Mouse (Mus musculus) forebrain, embryonic 15.5 days (tissue): ENCODE measurements at regions not wholly inside any gene's neighbourhood (a gene's known extent, or its start where the extent isn't known, plus 50 kb on each side); places are given as distances from the start of the nearest gene placed in this dataset.

Source experiments
- ATAC-seq: fragments of 200-750 bp; cut with Nextera tagmentation; replicated peaks from 2 replicates; pipeline ENCODE4 v1.8.0; 2017; ENCODE audit warnings: mild to moderate bottlenecking, moderate TSS enrichment, moderate library complexity
- H3K27ac ChIP-seq: fragments of 300-500 bp; sonication (generic); replicated peaks from 2 replicates; pipeline ENCODE4 v1.5.1; 2015; ENCODE audit warnings: mild to moderate bottlenecking, inconsistent platforms
- H3K27me3 ChIP-seq: fragments of 300-500 bp; sonication (generic); 2 replicates; pipeline ENCODE4 v1.6.1; 2015; ENCODE audit warnings: inconsistent platforms
- H3K36me3 ChIP-seq: fragments of 300-500 bp; sonication (generic); 2 replicates; pipeline ENCODE4 v1.6.1; 2015; ENCODE audit warnings: mild to moderate bottlenecking, inconsistent platforms
- H3K4me1 ChIP-seq: fragments of 300-500 bp; sonication (generic); 2 replicates; pipeline ENCODE4 v1.6.1; 2015; ENCODE audit warnings: inconsistent platforms
- H3K4me2 ChIP-seq: fragments of 300-500 bp; sonication (generic); replicated peaks from 2 replicates; pipeline ENCODE4 v1.6.1; 2015; ENCODE audit warnings: mild to moderate bottlenecking, inconsistent platforms
- H3K4me3 ChIP-seq: fragments of 300-500 bp; sonication (generic); 2 replicates; pipeline ENCODE4 v1.5.1; 2015; ENCODE audit warnings: mild to moderate bottlenecking, inconsistent platforms
- H3K9ac ChIP-seq: fragments of 300-500 bp; sonication (generic); replicated peaks from 2 replicates; pipeline ENCODE4 v1.6.1; 2015; ENCODE audit warnings: mild to moderate bottlenecking, inconsistent platforms
- H3K9me3 ChIP-seq: fragments of 300-500 bp; sonication (generic); 2 replicates; pipeline ENCODE4 v1.6.1; 2016; ENCODE audit warnings: inconsistent platforms
- WGBS: fragments of 180-500 bp; shearing (Covaris S2); methylation state at CpG from one replicate; pipeline ENCODE4 v1.1.7; 2015; ENCODE audit warnings: mixed read lengths; 5-methylcytosine and 5-hydroxymethylcytosine counted together

DNA sequence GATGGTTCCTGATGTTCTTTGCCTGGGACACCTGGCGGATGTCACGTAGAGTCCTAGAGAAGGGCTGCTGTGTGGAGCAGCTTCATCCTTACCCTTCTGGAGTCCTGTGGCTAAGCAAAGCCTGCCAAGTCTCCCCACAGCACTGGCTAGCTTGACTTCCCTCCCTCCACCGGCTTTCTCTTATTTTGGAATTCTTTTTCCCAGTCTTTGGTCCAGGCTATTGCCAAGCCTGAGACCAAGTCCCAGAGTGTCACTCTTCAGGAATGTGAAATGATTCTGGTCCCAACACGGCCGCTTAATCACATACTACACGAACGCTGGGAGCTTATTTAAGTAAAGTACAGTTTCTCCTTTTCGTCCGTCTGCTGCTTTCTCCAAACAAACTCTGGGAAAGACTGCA is 146.4 kb downstream of the Fndc1 start:
- ATAC-seq: no peak
- no peaks in the 10 kb centered on the region for H3K27me3 ChIP-seq
- H3K4me3 ChIP-seq: no peak overlapping the region
- no peak overlapping the region for H3K4me2 ChIP-seq
- H3K4me1 ChIP-seq: no peaks in the 10 kb centered on the region
- H3K27ac ChIP-seq: no peak overlapping the region
- no peaks in the 10 kb centered on the region for H3K36me3 ChIP-seq
- H3K9me3 ChIP-seq: no peaks in the 10 kb centered on the region
- 92% methylated on average over 9 of the region's 9 CpGs for WGBS
- H3K9ac ChIP-seq: no peak overlapping the region

DNA sequence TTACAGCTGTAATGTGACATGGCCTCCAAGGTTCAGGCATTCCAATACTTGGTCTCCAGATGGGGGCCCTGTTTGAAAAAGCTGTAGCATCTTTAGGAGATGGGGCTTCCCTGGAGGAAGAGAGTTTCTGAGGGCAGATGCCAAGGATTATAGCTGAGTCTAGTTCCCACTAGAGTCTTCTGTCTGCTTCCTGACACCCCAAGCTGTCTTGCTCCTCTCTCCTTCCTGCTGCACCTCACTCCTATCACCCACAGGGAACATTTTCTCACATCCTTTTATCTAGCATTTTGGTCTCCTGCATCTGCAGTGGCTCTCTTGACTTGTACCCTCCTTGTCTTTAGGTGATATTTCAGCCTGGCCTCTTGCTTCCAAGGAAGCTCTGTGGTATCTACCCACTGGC is 147.3 kb downstream of the Fndc1 start:
- Histone ChIP-seq H3K9ac (no peak overlapping the region), H3K27ac (no peak overlapping the region), H3K36me3 (no peaks in the 10 kb centered on the region), H3K4me2 (no peak overlapping the region), H3K4me3 (no peak overlapping the region), H3K4me1 (no peaks in the 10 kb centered on the region), H3K9me3 (no peaks in the 10 kb centered on the region), H3K27me3 (no peaks in the 10 kb centered on the region)
- ATAC-seq: no peak

DNA sequence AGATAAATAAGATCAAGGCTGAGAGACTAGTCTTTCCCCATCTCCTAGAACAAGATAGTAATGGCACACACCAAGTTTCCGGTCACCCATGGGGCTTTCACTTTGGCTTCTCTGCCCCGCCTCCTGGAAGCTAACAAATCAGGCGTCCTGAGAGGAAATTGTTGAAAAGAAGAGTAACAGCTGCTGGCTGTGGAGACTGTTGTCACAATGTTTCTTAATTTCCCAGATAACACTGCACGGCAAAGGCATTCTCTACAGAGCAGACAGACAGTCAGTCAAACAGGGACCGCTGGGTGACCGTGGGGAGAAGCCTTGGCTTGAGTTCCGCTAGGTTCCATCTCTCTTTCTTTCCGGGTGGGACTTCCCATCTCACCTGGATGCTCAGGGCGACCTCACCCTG is 148.2 kb downstream of the Fndc1 start:
- H3K4me1 ChIP-seq: no peaks in the 10 kb centered on the region
- no peak overlapping the region for H3K27ac ChIP-seq
- H3K9ac ChIP-seq: no peak overlapping the region
- H3K27me3 ChIP-seq: no peaks in the 10 kb centered on the region
- no peaks in the 10 kb centered on the region for H3K36me3 ChIP-seq
- no peak overlapping the region for H3K4me3 ChIP-seq
- H3K9me3 ChIP-seq: no peaks in the 10 kb centered on the region
- ATAC-seq: no peak
- H3K4me2 ChIP-seq: no peak overlapping the region
- WGBS: 83% methylated on average over 9 of the region's 9 CpGs

DNA sequence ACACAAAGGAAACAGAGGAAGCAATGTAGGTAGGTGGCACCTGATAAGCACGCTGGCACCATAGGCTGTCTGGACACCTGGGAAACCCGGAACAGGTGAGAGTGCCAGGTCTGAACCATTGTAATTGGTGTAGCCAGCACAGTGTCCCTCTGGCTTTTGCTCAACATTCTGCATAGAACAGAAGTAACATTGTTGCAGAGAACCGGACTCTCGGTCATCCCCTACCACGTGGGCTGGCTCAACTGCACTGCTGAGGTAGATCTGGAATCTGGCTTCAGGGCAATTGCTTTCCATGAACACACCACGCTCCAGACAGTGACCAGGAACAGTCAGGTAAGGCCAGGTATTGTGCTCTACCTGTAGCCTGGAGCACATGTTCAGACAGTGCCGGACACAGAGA is 149.3 kb downstream of the Fndc1 start:
- no peaks in the 10 kb centered on the region for H3K9me3 ChIP-seq
- H3K27me3 ChIP-seq: no peaks in the 10 kb centered on the region
- 91% methylated on average over 7 of the region's 7 CpGs for WGBS
- H3K9ac ChIP-seq: no peak overlapping the region
- no peak for ATAC-seq
- no peaks in the 10 kb centered on the region for H3K4me1 ChIP-seq
- no peak overlapping the region for H3K27ac ChIP-seq
- H3K36me3 ChIP-seq: no peaks in the 10 kb centered on the region
- H3K4me3 ChIP-seq: no peak overlapping the region
- no peak overlapping the region for H3K4me2 ChIP-seq

DNA sequence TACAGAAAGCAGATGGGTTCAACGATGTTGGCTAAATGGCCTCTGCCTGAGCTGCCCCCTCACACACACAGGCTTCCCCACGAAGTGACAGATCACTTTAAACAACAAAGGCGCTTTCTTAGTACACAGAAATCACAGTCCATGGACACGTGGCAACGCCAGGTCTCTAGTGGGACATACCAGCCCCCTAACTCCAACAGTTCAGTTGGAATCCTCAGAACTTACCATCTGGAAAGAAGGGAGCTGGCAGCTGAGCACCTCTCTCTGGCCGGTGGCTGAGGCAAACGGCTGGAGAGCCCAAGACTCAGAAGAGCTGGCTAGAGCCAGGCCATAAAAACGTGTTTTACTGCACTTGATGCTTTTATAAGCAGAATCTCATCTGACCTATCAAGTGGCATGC is 149.8 kb downstream of the Fndc1 start:
- no peaks in the 10 kb centered on the region for H3K4me1 ChIP-seq
- H3K27ac ChIP-seq: no peak overlapping the region
- H3K27me3 ChIP-seq: no peaks in the 10 kb centered on the region
- ATAC-seq: no peak
- WGBS: 82% methylated on average over 8 of the region's 8 CpGs
- no peak overlapping the region for H3K4me2 ChIP-seq
- no peak overlapping the region for H3K4me3 ChIP-seq
- H3K9me3 ChIP-seq: no peaks in the 10 kb centered on the region
- no peaks in the 10 kb centered on the region for H3K36me3 ChIP-seq
- H3K9ac ChIP-seq: no peak overlapping the region

DNA sequence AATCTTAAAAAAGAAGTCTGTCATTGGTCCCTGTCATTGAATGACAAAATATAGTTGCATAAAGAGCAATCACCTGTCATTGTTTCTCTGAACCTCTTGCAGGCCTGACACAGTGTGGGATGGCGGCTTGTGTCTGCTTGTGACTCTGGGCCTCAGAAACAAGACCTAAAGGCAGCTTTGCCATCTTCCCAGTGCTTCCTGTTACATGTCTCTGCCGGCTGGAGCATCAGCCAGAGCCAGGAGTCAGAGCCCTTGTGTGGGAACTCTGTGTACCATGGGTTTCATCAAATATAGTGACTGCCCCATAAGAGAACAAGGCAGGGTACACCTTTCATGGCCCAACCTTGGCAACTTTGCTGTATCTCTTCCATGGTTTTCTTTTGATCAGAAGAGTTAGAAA is 150.3 kb downstream of the Fndc1 start:
- Histone ChIP-seq H3K4me3 (no peak overlapping the region), H3K4me2 (no peak overlapping the region), H3K27ac (no peak overlapping the region), H3K36me3 (no peaks in the 10 kb centered on the region), H3K27me3 (no peaks in the 10 kb centered on the region), H3K9ac (no peak overlapping the region), H3K9me3 (no peaks in the 10 kb centered on the region), H3K4me1 (no peaks in the 10 kb centered on the region)
- 91% methylated on average over 2 of the region's 2 CpGs for WGBS
- ATAC-seq: no peak

DNA sequence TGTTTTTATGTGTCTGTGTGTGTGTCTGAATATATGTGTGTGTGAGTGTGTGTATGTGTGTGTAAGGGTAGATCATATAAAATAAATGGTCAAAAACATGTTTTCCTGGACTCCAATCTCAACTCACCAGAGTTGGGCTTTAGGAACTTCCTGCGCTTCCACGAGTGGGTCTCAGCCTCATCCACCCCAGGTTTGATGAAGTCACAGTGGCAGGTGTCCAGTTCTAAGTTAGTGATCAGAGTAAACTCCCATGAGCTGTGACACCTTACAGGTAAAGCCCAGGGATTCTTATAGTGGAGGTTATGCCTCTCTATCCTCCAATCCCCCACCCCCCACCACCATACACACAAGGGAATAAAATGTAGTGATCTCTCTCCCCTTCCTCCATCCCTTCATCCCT is 152.6 kb downstream of the Fndc1 start:
- Histone ChIP-seq H3K36me3 (no peaks in the 10 kb centered on the region), H3K4me3 (no peak overlapping the region), H3K9ac (no peak overlapping the region), H3K27me3 (no peaks in the 10 kb centered on the region), H3K9me3 (no peaks in the 10 kb centered on the region), H3K4me1 (no peaks in the 10 kb centered on the region), H3K27ac (no peak overlapping the region), H3K4me2 (no peak overlapping the region)
- ATAC-seq: no peak
- 97% methylated on average over 2 of the region's 2 CpGs for WGBS

DNA sequence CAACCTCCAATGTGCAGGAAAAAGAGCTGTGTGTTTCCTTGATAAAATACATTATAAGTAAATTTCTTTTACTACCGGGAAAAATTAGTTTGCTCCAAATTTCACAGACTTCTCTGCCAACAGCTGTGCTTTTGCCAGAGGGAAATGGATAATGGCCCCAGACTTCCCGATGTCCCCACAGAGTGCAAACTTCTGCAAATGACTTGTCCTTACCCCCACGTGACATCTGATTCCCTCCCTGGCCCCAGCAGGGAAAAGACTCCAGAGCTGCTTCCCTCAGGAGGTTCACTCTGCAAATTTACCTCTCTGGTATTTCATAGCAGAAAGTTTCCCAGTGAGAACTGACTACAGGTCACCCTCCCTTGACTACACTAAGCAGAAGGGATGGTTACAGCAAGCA is 159.3 kb downstream of the Fndc1 start:
- 81% methylated on average over 3 of the region's 3 CpGs for WGBS

DNA sequence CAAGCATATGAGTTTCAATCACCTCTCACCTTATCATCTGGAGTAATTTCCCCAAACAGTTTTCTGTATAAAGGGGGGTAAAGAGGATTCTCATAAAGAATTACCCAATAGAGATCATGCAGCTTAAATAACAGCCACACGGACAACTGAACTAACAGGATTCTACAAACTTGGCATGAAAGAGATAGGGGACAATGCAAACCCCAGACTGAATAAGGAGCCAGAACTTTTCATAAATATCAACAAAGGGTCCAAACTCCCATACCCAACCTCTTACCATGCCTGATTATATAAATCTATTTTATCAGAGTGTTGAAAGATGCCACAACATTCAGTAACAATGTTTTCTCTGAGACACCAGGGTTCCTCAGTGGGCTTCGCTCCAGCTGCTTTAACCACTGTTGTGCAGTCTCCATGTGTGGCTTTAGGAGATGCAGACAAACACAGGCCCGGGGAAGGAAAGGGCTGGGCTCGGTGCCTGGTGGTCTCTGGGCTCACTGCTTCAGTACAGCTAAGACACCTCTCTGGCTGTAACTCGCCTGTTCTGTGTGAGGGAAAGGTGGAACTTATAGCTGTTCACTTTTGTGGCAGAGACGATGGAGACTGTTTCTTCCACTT is 160.2 kb downstream of the Fndc1 start:
- no peak for ATAC-seq
- WGBS: 69% methylated on average over 6 of the region's 6 CpGs
- no peaks in the 10 kb centered on the region for H3K27me3 ChIP-seq

More for the DNA sequence above, 159.3 kb downstream of the Fndc1 start:
- Histone ChIP-seq H3K4me2 (no peak overlapping the region), H3K4me3 (no peak overlapping the region), H3K9me3 (no peaks in the 10 kb centered on the region), H3K4me1 (no peaks in the 10 kb centered on the region), H3K36me3 (no peaks in the 10 kb centered on the region), H3K27ac (no peak overlapping the region), H3K9ac (no peak overlapping the region), H3K27me3 (no peaks in the 10 kb centered on the region)
- no peak for ATAC-seq

DNA sequence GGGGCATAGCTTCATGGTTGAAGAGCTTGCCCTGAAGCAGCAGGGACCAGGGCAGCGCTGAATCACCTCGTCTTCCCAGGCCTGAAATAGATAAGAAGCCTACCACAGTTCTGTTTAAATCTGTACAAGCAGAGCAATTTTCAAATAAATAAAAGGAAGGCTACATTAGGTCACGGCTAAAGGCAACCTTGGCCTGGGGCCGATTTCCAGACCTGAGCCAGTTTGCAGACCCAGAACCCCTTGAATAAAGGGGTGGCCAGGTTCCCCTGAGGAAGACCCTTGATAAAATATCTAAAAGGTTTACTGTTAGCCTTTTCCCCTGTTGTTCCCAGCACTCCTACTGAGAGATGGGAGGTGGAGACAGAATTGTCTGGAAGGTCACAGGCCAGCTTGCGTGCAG is 160.9 kb downstream of the Fndc1 start:
- WGBS: 81% methylated on average over 5 of the region's 5 CpGs

More for the DNA sequence above, 160.2 kb downstream of the Fndc1 start:
- Histone ChIP-seq H3K9me3 (no peaks in the 10 kb centered on the region), H3K36me3 (no peaks in the 10 kb centered on the region), H3K4me1 (no peaks in the 10 kb centered on the region), H3K9ac (no peak overlapping the region), H3K4me3 (no peak overlapping the region), H3K4me2 (no peak overlapping the region), H3K27ac (no peak overlapping the region)

DNA sequence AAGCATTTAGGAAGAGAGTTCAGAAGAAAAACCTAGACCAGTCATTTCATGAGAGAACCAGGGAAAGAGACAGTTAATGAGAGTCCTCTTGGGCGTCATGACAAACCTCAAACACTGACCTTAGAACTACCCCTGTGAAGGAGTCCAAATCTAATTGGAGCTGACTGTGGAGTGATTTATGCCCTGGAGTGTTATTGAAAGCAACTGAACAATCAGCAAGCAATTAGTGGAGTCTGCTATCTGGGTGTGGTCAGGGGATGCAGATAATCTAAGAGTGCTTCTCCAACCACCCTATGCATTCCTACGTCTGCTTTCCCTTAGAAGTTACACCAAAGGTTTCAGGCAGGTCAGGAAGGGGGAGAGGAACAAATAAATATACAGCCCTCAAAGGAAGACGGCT is 161.4 kb downstream of the Fndc1 start:
- WGBS: 50% methylated on average over 3 of the region's 3 CpGs
- H3K4me3 ChIP-seq: no peak overlapping the region
- H3K9ac ChIP-seq: no peak overlapping the region
- H3K36me3 ChIP-seq: no peaks in the 10 kb centered on the region
- ATAC-seq: no peak
- H3K27me3 ChIP-seq: no peaks in the 10 kb centered on the region
- H3K27ac ChIP-seq: no peak overlapping the region
- no peaks in the 10 kb centered on the region for H3K9me3 ChIP-seq
- H3K4me1 ChIP-seq: no peaks in the 10 kb centered on the region
- no peak overlapping the region for H3K4me2 ChIP-seq

More for the DNA sequence above, 160.9 kb downstream of the Fndc1 start:
- Histone ChIP-seq H3K9me3 (no peaks in the 10 kb centered on the region), H3K27ac (no peak overlapping the region), H3K4me3 (no peak overlapping the region), H3K4me2 (no peak overlapping the region), H3K9ac (no peak overlapping the region), H3K36me3 (no peaks in the 10 kb centered on the region), H3K4me1 (no peaks in the 10 kb centered on the region), H3K27me3 (no peaks in the 10 kb centered on the region)
- ATAC-seq: no peak

DNA sequence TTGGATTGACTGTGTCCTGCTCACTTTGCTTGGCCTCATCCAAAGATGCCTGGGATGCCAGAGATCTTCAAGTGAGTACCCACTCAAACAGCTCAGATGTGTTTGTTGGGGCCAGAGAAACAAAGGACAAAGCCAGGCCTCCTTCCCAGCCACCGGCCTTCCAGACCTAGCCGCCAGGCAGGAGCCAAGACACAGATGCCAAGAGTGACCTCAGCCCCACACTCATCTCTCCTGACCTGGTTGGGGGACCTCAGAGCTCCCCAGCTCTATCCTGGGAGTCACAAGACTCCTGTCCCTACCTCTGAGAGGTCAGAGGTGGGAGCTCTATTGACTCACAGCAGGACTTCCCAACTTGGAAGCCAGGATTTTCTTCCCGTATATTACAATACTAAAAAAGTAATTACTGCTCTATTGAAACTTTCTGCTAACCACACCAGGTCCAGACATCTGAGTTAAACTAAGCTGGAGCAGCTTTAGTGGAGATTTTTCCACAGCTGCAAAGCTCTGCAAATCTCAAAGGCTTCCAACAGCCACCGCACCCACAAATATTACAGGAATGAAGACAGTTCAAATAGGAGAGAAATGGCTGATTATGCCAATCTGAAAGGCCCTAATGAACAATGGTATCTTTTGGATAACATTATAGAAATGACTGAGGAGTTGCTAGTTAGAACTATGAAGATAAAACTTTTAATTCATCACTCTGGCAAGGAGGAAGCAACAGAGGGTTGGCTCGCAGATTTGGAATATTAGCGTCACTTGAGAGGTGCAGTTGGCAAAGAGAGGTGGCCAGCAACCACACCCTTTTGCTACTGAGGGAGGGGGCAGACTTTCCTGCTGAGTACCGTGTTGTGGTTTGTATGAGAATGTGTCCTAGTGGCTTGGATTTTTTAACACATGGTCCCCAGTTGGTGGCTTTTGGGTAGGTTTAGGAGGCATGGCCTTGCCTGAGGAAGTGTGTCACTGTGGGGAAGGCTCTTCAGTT is 162.9 kb downstream of the Fndc1 start:
- no peak for ATAC-seq
- H3K4me3 ChIP-seq: no peak overlapping the region
- no peaks in the 10 kb centered on the region for H3K36me3 ChIP-seq
- H3K4me2 ChIP-seq: no peak overlapping the region
- H3K4me1 ChIP-seq: no peaks in the 10 kb centered on the region
- H3K9me3 ChIP-seq: no peaks in the 10 kb centered on the region
- H3K27me3 ChIP-seq: no peaks in the 10 kb centered on the region
- 83% methylated on average over 7 of the region's 7 CpGs for WGBS
- H3K27ac ChIP-seq: no peak overlapping the region
- H3K9ac ChIP-seq: no peak overlapping the region
